Mouse (Mus musculus) embryo, embryonic 10 days (tissue): ENCODE data around the gene Klhl23.

Experiments used
- DNase-seq: peaks from one replicate; pipeline ENCODE4 v3.0.0-alpha.2; 2015; ENCODE audit warnings: low spot score

Gene Klhl23

GRCm38 (mm10) chr2:69830116-69830515 is 8.4 kb downstream of the Klhl23 start:
- DNase-seq: no peak

GRCm38 (mm10) chr2:69837244-69837967 is 15.7 kb downstream of the Klhl23 start:
- no peak for DNase-seq

GRCm38 (mm10) chr2:69837996-69838395 is 16.3 kb downstream of the Klhl23 start:
- DNase-seq: peak; percentile 39

- DNase-seq: no peak
These were observed 17.0 kb downstream of the Klhl23 start for GRCm38 (mm10) chr2:69838707-69839106.

GRCm38 (mm10) chr2:69840261-69840660 is 18.5 kb downstream of the Klhl23 start:
- no peak for DNase-seq

DNA sequence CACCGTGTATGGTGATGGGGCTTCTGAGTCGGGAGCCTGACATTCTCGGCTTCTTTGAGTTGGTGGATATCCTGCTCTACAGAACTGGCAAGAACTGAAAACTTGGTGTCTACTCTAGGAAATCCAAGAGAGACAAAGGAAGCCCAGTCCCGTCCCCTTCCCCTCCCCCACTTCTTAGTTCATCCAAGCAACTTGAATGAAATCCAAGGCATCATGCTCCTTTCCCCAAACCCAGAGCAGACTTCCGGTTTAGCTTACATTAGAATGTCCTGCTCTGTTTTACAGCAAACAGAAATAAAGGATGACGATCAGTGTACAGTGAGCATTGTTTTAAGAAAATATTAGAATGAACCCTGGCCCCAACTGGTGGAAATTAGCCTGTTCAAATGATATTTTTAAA is 27.5 kb downstream of the Klhl23 start:
- DNase-seq: no peak

- no peak for DNase-seq
These were observed 29.8 kb downstream of the Klhl23 start for GRCm38 (mm10) chr2:69851427-69852058.

GRCm38 (mm10) chr2:69856392-69856791 is 34.6 kb downstream of the Klhl23 start:
- no peak for DNase-seq

- peak; percentile 22 for DNase-seq
These were observed 36.1 kb downstream of the Klhl23 start for GRCm38 (mm10) chr2:69857882-69858281.

DNA sequence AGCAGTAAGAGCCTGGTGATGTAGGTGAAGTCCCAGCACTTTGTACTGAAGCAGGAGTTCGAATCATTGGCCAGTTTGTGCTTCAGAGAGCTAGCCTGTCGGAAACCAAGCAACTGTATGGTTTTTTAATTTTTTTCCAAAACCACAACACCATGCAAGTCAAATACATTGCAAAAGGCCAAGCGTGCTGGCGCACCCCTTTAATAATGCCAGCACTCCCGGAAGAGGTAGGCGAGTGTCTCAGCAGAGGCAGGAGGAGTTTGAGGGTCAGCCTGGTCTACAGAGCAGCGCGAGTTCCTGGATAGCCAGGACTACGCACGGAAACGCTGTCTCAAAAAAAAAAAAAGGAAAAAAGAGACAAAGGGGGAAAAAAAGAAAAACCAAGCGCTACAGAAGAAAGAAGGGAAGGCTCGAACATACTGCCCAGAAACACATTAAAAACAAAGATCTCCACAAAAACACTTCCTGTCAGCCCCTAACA is 39.3 kb downstream of the Klhl23 start:
- DNase-seq: peak; percentile 26

- peak; percentile 96 for DNase-seq
These were observed 39.8 kb downstream of the Klhl23 start, which contains the start of gene Ssb for GRCm38 (mm10) chr2:69861485-69862091. Ssb (plus strand) TSS chr2:69861562.

DNA sequence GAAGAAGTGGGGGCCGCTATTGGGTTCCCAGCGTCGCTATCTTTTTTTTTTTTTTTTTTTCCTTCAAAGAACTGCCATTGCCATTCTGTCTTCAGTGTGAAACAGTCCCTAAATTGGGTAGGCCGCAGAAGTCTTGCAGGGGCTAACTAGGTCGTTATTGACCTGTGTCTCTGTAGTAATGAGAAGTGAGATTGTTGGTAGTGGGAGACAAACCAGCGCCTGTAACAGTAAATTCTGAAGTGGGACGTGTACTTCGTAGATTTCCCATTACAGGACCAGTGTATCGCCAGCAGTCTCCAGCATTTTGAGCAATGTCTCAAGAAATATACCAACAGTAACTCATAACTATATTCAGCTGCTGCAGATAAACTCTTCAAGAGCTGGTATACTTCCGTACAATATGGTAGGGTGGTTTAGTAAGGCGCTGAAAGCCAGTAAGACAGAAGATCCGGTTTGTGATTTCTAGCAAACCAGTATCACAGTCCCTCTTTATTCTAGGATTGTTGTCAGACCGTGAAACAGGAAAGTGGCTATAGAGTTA is 40.4 kb downstream of the Klhl23 start:
- DNase-seq: no peak

DNA sequence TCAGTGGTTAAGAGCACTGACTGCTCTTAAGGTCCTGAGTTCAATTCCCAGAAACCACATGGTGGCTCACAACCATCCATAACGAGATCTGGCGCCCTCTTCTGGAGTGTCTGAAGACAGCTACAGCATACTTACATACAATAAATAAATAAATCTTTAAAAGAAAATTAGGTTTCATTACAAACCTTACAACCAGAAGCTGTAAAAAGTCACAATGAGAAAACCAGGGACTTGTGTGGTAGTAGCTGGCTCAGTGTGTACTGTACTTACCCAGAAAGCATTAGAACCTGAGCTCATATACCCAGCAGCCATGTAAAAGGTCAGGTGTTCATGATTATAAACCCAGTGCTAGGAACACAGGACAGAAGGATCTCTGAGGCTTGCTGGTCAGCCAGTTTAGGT is 62.2 kb downstream of the Klhl23 start:
- DNase-seq: no peak

GRCm38 (mm10) chr2:69884581-69884980 is 62.8 kb downstream of the Klhl23 start:
- no peak for DNase-seq

- no peak for DNase-seq
These were observed 63.3 kb downstream of the Klhl23 start for GRCm38 (mm10) chr2:69885050-69885449.

GRCm38 (mm10) chr2:69885451-69886305 is 63.9 kb downstream of the Klhl23 start, which contains the start of gene Mettl5:
Mettl5 (minus strand) TSS chr2:69885615.
- peak; percentile 88 for DNase-seq
